Mouse (Mus musculus): Measurements from ENCODE around the gene Plekhb2.
A peak's percentile ranks its signal among the peaks of the same experiment; 100 is the strongest.

Gene Plekhb2

GRCm38 (mm10) chr1:34849745-34850342 lies at the start of gene Plekhb2:
TSS of gene Plekhb2 (plus strand) at chr1:34849976.
- peak; percentile 72 for DNase-seq (ENCODE audit: extremely low read depth, insufficient read length, low spot score)

- peak; percentile 62 for DNase-seq (ENCODE audit: extremely low read depth, insufficient read length, low spot score)
Measured at GRCm38 (mm10) chr1:34801616-34802289, 48.0 kb upstream of the Plekhb2 start.

GRCm38 (mm10) chr1:34802290-34802642 lies 47.5 kb upstream of the Plekhb2 start:
- no peak for DNase-seq (ENCODE audit: extremely low read depth, insufficient read length, low spot score)

GRCm38 (mm10) chr1:34804863-34805262 lies 44.9 kb upstream of the Plekhb2 start:
- no peak for DNase-seq (ENCODE audit: extremely low read depth, insufficient read length, low spot score)

- DNase-seq (ENCODE audit: extremely low read depth, insufficient read length, low spot score): no peak
Measured at GRCm38 (mm10) chr1:34805931-34806520, 43.8 kb upstream of the Plekhb2 start.

- no peak for DNase-seq (ENCODE audit: extremely low read depth, insufficient read length, low spot score)
Measured at GRCm38 (mm10) chr1:34808445-34808844, 41.3 kb upstream of the Plekhb2 start.

- DNase-seq (ENCODE audit: extremely low read depth, insufficient read length, low spot score): no peak
Measured at GRCm38 (mm10) chr1:34810293-34810692, 39.5 kb upstream of the Plekhb2 start.

GRCm38 (mm10) chr1:34811035-34811434 lies 38.7 kb upstream of the Plekhb2 start:
- DNase-seq (ENCODE audit: extremely low read depth, insufficient read length, low spot score): no peak

GRCm38 (mm10) chr1:34811581-34811980 lies 38.2 kb upstream of the Plekhb2 start:
- DNase-seq (ENCODE audit: extremely low read depth, insufficient read length, low spot score): no peak

- DNase-seq (ENCODE audit: extremely low read depth, insufficient read length, low spot score): no peak
Measured at GRCm38 (mm10) chr1:34812407-34813247, 37.1 kb upstream of the Plekhb2 start.

- no peak for DNase-seq (ENCODE audit: extremely low read depth, insufficient read length, low spot score)
Measured at GRCm38 (mm10) chr1:34815843-34816242, 33.9 kb upstream of the Plekhb2 start.

GRCm38 (mm10) chr1:34819225-34819910 lies 30.4 kb upstream of the Plekhb2 start:
- DNase-seq (ENCODE audit: extremely low read depth, insufficient read length, low spot score): no peak

- no peak for DNase-seq (ENCODE audit: extremely low read depth, insufficient read length, low spot score)
Measured at GRCm38 (mm10) chr1:34821411-34821810, 28.4 kb upstream of the Plekhb2 start.

GRCm38 (mm10) chr1:34822003-34822402 lies 27.8 kb upstream of the Plekhb2 start:
- DNase-seq (ENCODE audit: extremely low read depth, insufficient read length, low spot score): no peak

- no peak for DNase-seq (ENCODE audit: extremely low read depth, insufficient read length, low spot score)
Measured at GRCm38 (mm10) chr1:34822746-34823145, 27.0 kb upstream of the Plekhb2 start.

- no peak for DNase-seq (ENCODE audit: extremely low read depth, insufficient read length, low spot score)
Measured at GRCm38 (mm10) chr1:34823353-34823752, 26.4 kb upstream of the Plekhb2 start.

GRCm38 (mm10) chr1:34824208-34824607 lies 25.6 kb upstream of the Plekhb2 start:
- DNase-seq (ENCODE audit: extremely low read depth, insufficient read length, low spot score): no peak

GRCm38 (mm10) chr1:34825909-34826308 lies 23.9 kb upstream of the Plekhb2 start:
- DNase-seq (ENCODE audit: extremely low read depth, insufficient read length, low spot score): no peak

GRCm38 (mm10) chr1:34827900-34828299 lies 21.9 kb upstream of the Plekhb2 start:
- no peak for DNase-seq (ENCODE audit: extremely low read depth, insufficient read length, low spot score)

GRCm38 (mm10) chr1:34828528-34829294 lies 21.1 kb upstream of the Plekhb2 start:
- DNase-seq (ENCODE audit: extremely low read depth, insufficient read length, low spot score): no peak

All from 3134 (cell line).